Mouse (Mus musculus) neutrophil, adult 83 days (primary cell): ENCODE results near the gene Card19. TPM values are rescaled to one million over a fixed set of nuclear protein-coding genes. Genes with fewer than 3 reads are reported as not detected.

Experiments
- total RNA-seq, 2 experiments: library from RNA; stranded (reverse); gene quantifications; one replicate each; pipeline ENCODE4 v1.2.4; 2023

The Card19 gene
- 100 to 1,000 TPM; 132 to 146 TPM for total RNA-seq

DNA sequence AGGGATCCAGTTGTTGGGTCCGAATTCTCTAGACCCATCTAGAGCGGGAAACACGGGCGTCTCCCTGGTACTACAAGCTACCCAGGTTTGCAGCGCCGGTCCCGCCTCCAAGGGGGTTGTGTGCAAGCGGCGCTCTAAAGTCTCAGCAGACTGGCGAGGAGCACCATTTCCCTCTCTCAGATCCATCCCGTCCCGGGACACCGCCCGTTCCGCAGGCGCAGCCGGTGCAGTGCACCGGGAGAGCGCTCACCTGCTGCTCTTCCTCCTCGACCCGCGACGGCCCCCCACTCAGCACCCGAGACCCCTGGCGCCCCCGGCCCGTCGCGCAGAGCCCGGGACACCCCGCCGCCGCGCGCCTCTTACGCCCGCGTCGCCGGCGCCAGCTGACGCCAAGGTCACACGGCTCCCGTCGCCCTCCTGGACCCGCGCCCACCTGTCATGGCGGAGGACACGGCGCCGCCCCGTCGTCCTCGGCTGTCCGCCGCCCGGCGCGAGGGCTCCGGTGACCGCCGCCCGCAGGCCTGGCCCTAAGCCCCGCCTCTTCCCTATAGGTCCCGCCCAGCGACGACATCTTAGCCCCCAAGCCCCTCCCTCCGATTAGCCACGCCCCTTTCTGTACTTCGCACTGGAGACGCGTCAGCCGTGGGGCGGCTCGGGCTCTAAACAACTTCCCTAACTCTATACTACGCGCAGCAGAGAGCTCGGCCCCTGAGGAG is at the start of gene Card19:
Gene Card19 (minus strand): TSS at position 534 of the 716 bp plus-strand sequence.

DNA sequence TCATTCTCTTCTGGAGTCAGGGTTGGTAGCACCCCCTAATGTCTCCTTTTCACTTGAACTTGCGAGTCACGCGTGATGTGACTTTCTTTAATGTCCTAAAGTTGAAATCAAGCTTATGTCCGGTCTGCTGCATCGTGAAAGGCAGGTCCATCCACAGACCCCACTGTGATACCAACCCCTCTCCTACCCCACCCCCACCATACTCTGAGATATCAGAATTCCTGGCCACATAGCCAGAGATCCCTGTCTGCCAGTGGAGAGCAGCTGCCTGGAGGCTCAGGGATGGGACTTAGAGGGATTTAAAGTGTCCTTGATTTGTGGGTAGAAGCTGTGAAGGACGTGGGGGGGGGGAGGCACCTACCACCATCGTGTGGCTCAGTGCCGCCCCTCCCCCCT is 32.6 kb upstream of the Card19 start, which contains the start of gene Susd3:
Gene Susd3 (minus strand): TSS at position 240 of the 396 bp plus-strand sequence.

GRCm38 (mm10) chr13:49187288-49188218 is 28.3 kb downstream of the Card19 start, which contains the start of gene Ninj1:
TSS of gene Ninj1 (plus strand) at chr13:49187485.

Other genes with a start within 250 kb of the Card19 start
- 100 to 1,000 TPM; 100 to 102 TPM for gene Fam120a, start 248.0 kb downstream of the Card19 start, total RNA-seq
- under 1 TPM; 0.15 to 0.33 TPM for gene Wnk2, start 68.0 kb downstream of the Card19 start, total RNA-seq
- 10 to 100 TPM; 81.9 to 93.3 TPM for gene Ninj1, start 28.6 kb downstream of the Card19 start, total RNA-seq
- gene Susd3, start 32.7 kb upstream of the Card19 start, total RNA-seq, result 10 to 100 TPM; 35.0 to 37.8 TPM
- gene Fgd3, start 104.3 kb upstream of the Card19 start, total RNA-seq, result 10 to 100 TPM; 89.1 to 99.3 TPM
- gene Bicd2, start 125.5 kb upstream of the Card19 start, total RNA-seq, result 10 to 100 TPM; 16.5 to 16.9 TPM
- gene Ippk, start 205.2 kb upstream of the Card19 start, total RNA-seq, result 1 to 10 TPM; 4.6 to 5.1 TPM